Comparison of ENCODE assay signal across 8 mouse cellular contexts in the genomic region with DNA sequence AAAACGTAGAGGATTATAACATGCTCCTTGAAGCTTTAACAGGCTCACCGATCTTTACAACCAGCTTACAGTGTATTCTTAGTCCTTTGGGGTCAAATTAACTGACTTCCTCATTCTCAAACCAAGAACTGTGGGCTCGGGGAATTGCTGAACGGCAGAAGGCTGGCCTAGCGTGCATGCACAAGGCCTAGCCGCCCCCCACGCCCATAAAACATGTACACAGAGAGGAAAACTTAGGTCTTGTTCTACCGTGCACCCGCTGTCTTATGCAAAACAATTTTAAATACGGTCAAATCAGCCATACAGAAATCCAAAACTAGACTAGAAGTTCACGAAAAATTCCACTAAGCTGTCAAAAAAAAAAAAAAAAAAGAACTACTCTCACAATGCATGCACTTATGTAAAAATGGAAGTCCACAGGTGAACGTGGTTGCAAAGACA. TPM values are rescaled to one million over a fixed set of nuclear protein-coding genes. Genes with fewer than 3 reads are reported as not detected.
DNase-seq lines count a peak whose midpoint lies in the region; ATAC-seq and TF ChIP-seq lines count a peak whose summit lies in the region.

No protein-coding gene starts in this region.

- 5% methylated on average over 12 of the region's 12 CpGs for WGBS in embryonic facial prominence, embryonic 11.5 days
- WGBS in hindbrain, embryonic 10.5 days, result 5% methylated on average over 12 of the region's 12 CpGs
- WGBS in liver, embryonic 12.5 days (ENCODE audit: insufficient replicate concordance), result 1% methylated on average over 12 of the region's 12 CpGs

- H3K9me3 ChIP-seq in CH12.LX (replicated peaks; ENCODE audit: low read length), result no peaks in the 10 kb centered on the region
- no peaks in the 10 kb centered on the region for H3K9me3 ChIP-seq in embryonic facial prominence, embryonic 11.5 days (replicated peaks; ENCODE audit: control insufficient read depth, low read length)
- peaks cover 6% of the 10 kb centered on the region for H3K9me3 ChIP-seq in hindbrain, embryonic 10.5 days
- H3K9me3 ChIP-seq in liver, embryonic 12.5 days (replicated peaks), result no peaks in the 10 kb centered on the region

- H3K4me3 ChIP-seq in CH12.LX (replicated peaks in 1 of 3; ENCODE audit: low read depth in 2 of 3, low read length in 2 of 3, poor library complexity in 1 of 3), result peak overlapping the region; percentile 59 to 99 (median 87)
- H3K4me3 ChIP-seq in embryonic facial prominence, embryonic 11.5 days (ENCODE audit: low read depth, low read length), result peak overlapping the region; percentile 96
- H3K4me3 ChIP-seq in hindbrain, embryonic 10.5 days, result peak overlapping the region; percentile 98
- H3K4me3 ChIP-seq in liver, embryonic 12.5 days, result peak overlapping the region; percentile 99

- H3K4me2 ChIP-seq in CH12.LX (ENCODE audit: insufficient read depth, low read depth, poor library complexity, severe bottlenecking), result peak overlapping the region; percentile 97; the same call in 1 of the 2 replicates
- peak overlapping the region; percentile 66 for H3K4me2 ChIP-seq in embryonic facial prominence, embryonic 11.5 days (ENCODE audit: low read depth, low read length)
- H3K4me2 ChIP-seq in liver, embryonic 12.5 days, result peak overlapping the region; percentile 80

- H3K79me2 ChIP-seq in CH12.LX (replicated peaks; ENCODE audit: control insufficient read depth, extremely low read depth, insufficient read depth, poor library complexity, severe bottlenecking), result peaks cover 47% of the 10 kb centered on the region

- dilution Hi-C loops in CH12.LX (cut with MboI; ENCODE audit: extremely low pct_ligation_motif_present, extremely low pct_unique_long_range_greater_than_20kb, low sequenced_read_pairs), result no loop called here

- no peak for TF ChIP-seq RAD21 in CH12.LX (IDR thresholded peaks at IDR 0.05; ENCODE audit: low read depth, low read length)

- H3K27ac ChIP-seq in CH12.LX (ENCODE audit: insufficient read depth, low read depth), result peak overlapping the region; percentile 82
- peak overlapping the region; percentile 98; the same call in 1 of the 2 replicates for H3K27ac ChIP-seq in embryonic facial prominence, embryonic 11.5 days (replicated peaks; ENCODE audit: low read depth, low read length)
- H3K27ac ChIP-seq in hindbrain, embryonic 10.5 days, result peak overlapping the region; percentile 100
- peak overlapping the region; percentile 99 for H3K27ac ChIP-seq in liver, embryonic 12.5 days

- no peak for TF ChIP-seq EP300 in CH12.LX (IDR thresholded peaks at IDR 0.05; ENCODE audit: low read length)

- in situ Hi-C loops in CH12.LX (cut with MboI; ENCODE audit: low pct_ligation_motif_present, low pct_unique_long_range_greater_than_20kb, low sequenced_read_pairs), result no loop called here

- no peaks in the 10 kb centered on the region for H3K27me3 ChIP-seq in CH12.LX (replicated peaks)
- no peaks in the 10 kb centered on the region for H3K27me3 ChIP-seq in embryonic facial prominence, embryonic 11.5 days (ENCODE audit: control insufficient read depth, insufficient read depth, low read length)
- no peaks in the 10 kb centered on the region for H3K27me3 ChIP-seq in hindbrain, embryonic 10.5 days (ENCODE audit: insufficient read depth, poor library complexity, severe bottlenecking)
- no peaks in the 10 kb centered on the region for H3K27me3 ChIP-seq in liver, embryonic 12.5 days (replicated peaks)

- ATAC-seq in embryonic facial prominence, embryonic 11.5 days (replicated peaks; ENCODE audit: insufficient number of reproducible peaks, low FRiP score, low TSS enrichment, low read depth), result no peak
- ATAC-seq in liver, embryonic 12.5 days, result no peak

- DNase-seq in 3T3-L1 (ENCODE audit: low read depth, low spot score) (peak; percentile 53), CH12.LX (ENCODE audit: extremely low read depth) (peak; percentile 82)
- peak; percentile 26 for DNase-seq in embryonic facial prominence, embryonic 11.5 days (ENCODE audit: low spot score)
- peak; percentile 21 for DNase-seq in hindbrain, embryonic 10.5 days (ENCODE audit: low spot score)
- peak; percentile 26 for DNase-seq in neural tube, embryonic 10.5 days (ENCODE audit: extremely low spot score, low spot score)
- no peak for DNase-seq in urinary bladder, adult 2 months (ENCODE audit: low spot score)
- DNase-seq in gastrocnemius, adult 8-10 months (ENCODE audit: low spot score in 2 of 2), result no peak

- H3K4me1 ChIP-seq in CH12.LX (ENCODE audit: control insufficient read depth in 1 of 2, insufficient read depth in 2 of 2), result peaks cover 0 to 32% of the 10 kb centered on the region in 2 experiments; a peak in 2 of 4 replicates
- H3K4me1 ChIP-seq in embryonic facial prominence, embryonic 11.5 days (ENCODE audit: control insufficient read depth, insufficient read depth, low read length), result no peaks in the 10 kb centered on the region
- peaks cover 17% of the 10 kb centered on the region for H3K4me1 ChIP-seq in hindbrain, embryonic 10.5 days (replicated peaks)
- peaks cover 42% of the 10 kb centered on the region for H3K4me1 ChIP-seq in liver, embryonic 12.5 days

- H3K9ac ChIP-seq in CH12.LX (ENCODE audit: insufficient read depth, low read depth), result peak overlapping the region; percentile 96
- peak overlapping the region; percentile 100 for H3K9ac ChIP-seq in embryonic facial prominence, embryonic 11.5 days (replicated peaks; ENCODE audit: low read length)
- peak overlapping the region; percentile 100 for H3K9ac ChIP-seq in liver, embryonic 12.5 days

- peaks cover 0 to 10% of the 10 kb centered on the region in 2 experiments for H3K36me3 ChIP-seq in CH12.LX (replicated peaks in 1 of 2; ENCODE audit: control insufficient read depth in 1 of 2, insufficient read depth in 1 of 2, low read length in 1 of 2)
- no peaks in the 10 kb centered on the region; the same call in 1 of the 2 replicates for H3K36me3 ChIP-seq in embryonic facial prominence, embryonic 11.5 days (replicated peaks; ENCODE audit: control insufficient read depth, insufficient read depth, low read depth, low read length)
- H3K36me3 ChIP-seq in hindbrain, embryonic 10.5 days, result peaks cover 27% of the 10 kb centered on the region
- H3K36me3 ChIP-seq in liver, embryonic 12.5 days, result peaks cover 26% of the 10 kb centered on the region

- no peak for TF ChIP-seq CTCF in CH12.LX (conservative IDR thresholded peaks at IDR 0.05 in 1 of 2, IDR thresholded peaks at IDR 0.05 in 1 of 2; ENCODE audit: low read depth in 2 of 2, low read length in 2 of 2)

- no peak for TF ChIP-seq POLR2A in CH12.LX (IDR thresholded peaks at IDR 0.05; ENCODE audit: low read depth, low read length)

TF ChIP-seq in CH12.LX, 34 proteins besides CTCF, POLR2A, EP300 and RAD21 (continues in another document):
- TF ChIP-seq USF1 (IDR thresholded peaks at IDR 0.05; ENCODE audit: low read depth, low read length) (no peak), SIN3A (IDR thresholded peaks at IDR 0.05; ENCODE audit: low read length) (peak; percentile 70; the same call in 1 of the 2 replicates), ZNF384 (IDR thresholded peaks at IDR 0.05; ENCODE audit: low read depth, low read length) (peak; percentile 88), ELF1 (IDR thresholded peaks at IDR 0.05; ENCODE audit: low read depth, low read length) (peak; percentile 53; the same call in 1 of the 2 replicates), MXI1 (IDR thresholded peaks at IDR 0.05; ENCODE audit: low read depth, low read length) (0 out of 2 replicates have a peak, but pooled peaks have one; percentile 40), JUN (IDR thresholded peaks at IDR 0.05; ENCODE audit: insufficient read depth, low read depth, low read length) (no peak)

RNA-seq across cellular contexts. Expression of a gene that starts 2.8 kb away (rescaled TPM):
- 54.1 and 70.0 TPM in 2 replicates for total RNA-seq in CH12.LX (2012; rRNA removed)
- total RNA-seq in CH12.LX (2014; rRNA removed), result 129 and 136 TPM in 2 replicates
- 88.9 and 119 TPM in 2 replicates for polyA plus RNA-seq in CH12.LX (2012; ENCODE audit: insufficient read length, low read depth)
- polyA plus RNA-seq in embryonic facial prominence, embryonic 11.5 days (2014; fragmentation: Nextera tagmentation; extraction: Ambion mirVana), result 151 and 158 TPM in 2 replicates
- polyA plus RNA-seq in hindbrain, embryonic 10.5 days (2016; fragmentation: Nextera tagmentation; extraction: Ambion mirVana), result 116 and 124 TPM in 2 replicates
- polyA plus RNA-seq in liver, embryonic 12.5 days (2016; fragmentation: Nextera tagmentation; extraction: Ambion mirVana), result 60.6 and 64.4 TPM in 2 replicates
- polyA plus RNA-seq in urinary bladder, adult 2 months (2012; rRNA removed), result 48.5 and 53.5 TPM in 2 replicates
- total RNA-seq in gastrocnemius, adult 8-10 months (2022), result 10 to 100 TPM; 22.5 to 28.0 (median 26.2) TPM

RNA-seq across cellular contexts. Expression of a gene that starts 15.4 kb away (rescaled TPM):
- total RNA-seq in CH12.LX (2012; rRNA removed) (72.1 and 75.6 TPM in 2 replicates), CH12.LX (2014; rRNA removed) (101 and 103 TPM in 2 replicates)
- 81.3 and 89.2 TPM in 2 replicates for polyA plus RNA-seq in CH12.LX (2012; ENCODE audit: insufficient read length, low read depth)
- polyA plus RNA-seq in embryonic facial prominence, embryonic 11.5 days (2014; fragmentation: Nextera tagmentation; extraction: Ambion mirVana), result 89.6 and 97.7 TPM in 2 replicates
- 104 and 108 TPM in 2 replicates for polyA plus RNA-seq in hindbrain, embryonic 10.5 days (2016; fragmentation: Nextera tagmentation; extraction: Ambion mirVana)
- 162 TPM in 2 replicates for polyA plus RNA-seq in liver, embryonic 12.5 days (2016; fragmentation: Nextera tagmentation; extraction: Ambion mirVana)
- polyA plus RNA-seq in urinary bladder, adult 2 months (2012; rRNA removed), result 172 and 204 TPM in 2 replicates
- total RNA-seq in gastrocnemius, adult 8-10 months (2022), result 100 to 1,000 TPM; 386 to 415 (median 402) TPM

RNA-seq across cellular contexts. Expression of a gene that starts 30.7 kb away (rescaled TPM):
- 58.6 and 67.1 TPM in 2 replicates for total RNA-seq in CH12.LX (2012; rRNA removed)
- total RNA-seq in CH12.LX (2014; rRNA removed), result 115 and 128 TPM in 2 replicates
- polyA plus RNA-seq in CH12.LX (2012; ENCODE audit: insufficient read length, low read depth), result 48.6 and 48.8 TPM in 2 replicates
- polyA plus RNA-seq in embryonic facial prominence, embryonic 11.5 days (2014; fragmentation: Nextera tagmentation; extraction: Ambion mirVana), result 291 and 296 TPM in 2 replicates
- 384 and 451 TPM in 2 replicates for polyA plus RNA-seq in hindbrain, embryonic 10.5 days (2016; fragmentation: Nextera tagmentation; extraction: Ambion mirVana)
- 99.2 and 103 TPM in 2 replicates for polyA plus RNA-seq in liver, embryonic 12.5 days (2016; fragmentation: Nextera tagmentation; extraction: Ambion mirVana)
- 19.6 and 24.7 TPM in 2 replicates for polyA plus RNA-seq in urinary bladder, adult 2 months (2012; rRNA removed)
- 1 to 10 TPM; 3.9 to 4.8 (median 4.3) TPM for total RNA-seq in gastrocnemius, adult 8-10 months (2022)

RNA-seq across cellular contexts. Expression of a gene that starts 50.8 kb away (rescaled TPM):
- total RNA-seq in CH12.LX (2012; rRNA removed), result 12.7 and 14.7 TPM in 2 replicates
- total RNA-seq in CH12.LX (2014; rRNA removed), result 0.31 and 1.4 TPM in 2 replicates
- polyA plus RNA-seq in CH12.LX (2012; ENCODE audit: insufficient read length, low read depth), result 0.77 and 1.00 TPM in 2 replicates
- polyA plus RNA-seq in embryonic facial prominence, embryonic 11.5 days (2014; fragmentation: Nextera tagmentation; extraction: Ambion mirVana), result 0.56 and 1.00 TPM in 2 replicates
- polyA plus RNA-seq in hindbrain, embryonic 10.5 days (2016; fragmentation: Nextera tagmentation; extraction: Ambion mirVana), result 0.60 and 0.84 TPM in 2 replicates
- 1.2 and 1.4 TPM in 2 replicates for polyA plus RNA-seq in liver, embryonic 12.5 days (2016; fragmentation: Nextera tagmentation; extraction: Ambion mirVana)
- 0.37 and 0.41 TPM in 2 replicates for polyA plus RNA-seq in urinary bladder, adult 2 months (2012; rRNA removed)
- not detected for total RNA-seq in gastrocnemius, adult 8-10 months (2022)

Comparison
In these comparisons a context has a peak if more than half of its experiments do, and no peak if none do; other contexts are left out.
1. DNase-seq: peak in 3T3-L1 (single experiment), CH12.LX (single experiment), embryonic facial prominence, embryonic 11.5 days (single experiment), hindbrain, embryonic 10.5 days (single experiment) and neural tube, embryonic 10.5 days (single experiment); none in urinary bladder, adult 2 months (single experiment) and gastrocnemius, adult 8-10 months (0 of 2).
2. Peak in every context shown above with its lines, with median percentiles within 50 percentile points of each other: H3K27ac ChIP-seq, H3K4me2 ChIP-seq, H3K4me3 ChIP-seq and H3K9ac ChIP-seq.